27 mouse cellular contexts compared by ENCODE assay signal in genomic region chr5:35084913-35085312, GRCm38 (mm10). TPM values are rescaled to one million over a fixed set of nuclear protein-coding genes. Genes with fewer than 3 reads are reported as not detected.
DNase-seq lines count a peak whose midpoint lies in the region; ATAC-seq lines count a peak whose summit lies in the region.
"Had no signal": no experiment of that assay in that cellular context is flagged by ENCODE, and none has a peak within 500 bp of the region (broad histone marks: within the 10 kb centered on the region; RNA-seq: fewer than 3 reads in every experiment).

No protein-coding gene starts in this region.

- no peaks in the 10 kb centered on the region for H3K9me3 ChIP-seq in midbrain, embryonic 16.5 days (replicated peaks; ENCODE audit: control insufficient read depth, low read length, poor library complexity, severe bottlenecking)
- H3K9me3 ChIP-seq in midbrain, embryonic 15.5 days: no peaks in the 10 kb centered on the region
- H3K9me3 ChIP-seq: embryonic facial prominence, embryonic 10.5 days; embryonic facial prominence, embryonic 13.5 days; forebrain, embryonic 12.5 days; forebrain, embryonic 15.5 days; heart, embryonic 10.5 days; heart, embryonic 13.5 days; intestine, embryonic 15.5 days had no signal

- ATAC-seq in midbrain, embryonic 16.5 days: no peak
- ATAC-seq in midbrain, embryonic 15.5 days (replicated peaks): no peak
- ATAC-seq: CD4-positive, CD25-positive, alpha-beta regulatory T cell, adult 4 months; forebrain, embryonic 15.5 days; hindbrain, embryonic 16.5 days; intestine, embryonic 15.5 days had no signal

- peak; percentile 93 for DNase-seq in heart, adult 11 months
- no peak for DNase-seq in heart, adult 9 months (ENCODE audit: low spot score in 2 of 2)
- peak; percentile 53 for DNase-seq in skeletal muscle tissue, adult 2 months (ENCODE audit: low read depth, low spot score)
- DNase-seq in thymus, postnatal 25 days: no peak
- DNase-seq: adrenal gland, adult 2 months; adrenal gland, postnatal 14 days; cerebellum, adult 11-12 months; cerebellum, adult 8-10 months; cerebellum, postnatal 36 days; embryo, embryonic 11 days; gastrocnemius, postnatal 10 days; heart, adult 18-20 months; heart, postnatal 14 days; heart, postnatal 4 days had no signal

- no peak overlapping the region for H3K27ac ChIP-seq in midbrain, embryonic 16.5 days (ENCODE audit: low read length)
- H3K27ac ChIP-seq in midbrain, embryonic 15.5 days: no peak overlapping the region
- H3K27ac ChIP-seq: embryonic facial prominence, embryonic 10.5 days; embryonic facial prominence, embryonic 13.5 days; forebrain, embryonic 12.5 days; forebrain, embryonic 15.5 days; heart, embryonic 10.5 days; heart, embryonic 13.5 days; intestine, embryonic 15.5 days had no signal

- no peaks in the 10 kb centered on the region for H3K4me1 ChIP-seq in midbrain, embryonic 16.5 days (ENCODE audit: control insufficient read depth, insufficient read depth, low read length)
- H3K4me1 ChIP-seq in midbrain, embryonic 15.5 days: no peaks in the 10 kb centered on the region
- H3K4me1 ChIP-seq: embryonic facial prominence, embryonic 13.5 days; forebrain, embryonic 12.5 days; forebrain, embryonic 15.5 days; intestine, embryonic 15.5 days had no signal

- no peaks in the 10 kb centered on the region for H3K36me3 ChIP-seq in midbrain, embryonic 16.5 days (ENCODE audit: control insufficient read depth, insufficient read depth, low read length)
- H3K36me3 ChIP-seq in midbrain, embryonic 15.5 days (replicated peaks): no peaks in the 10 kb centered on the region
- H3K36me3 ChIP-seq: embryonic facial prominence, embryonic 10.5 days; embryonic facial prominence, embryonic 13.5 days; forebrain, embryonic 12.5 days; forebrain, embryonic 15.5 days; heart, embryonic 10.5 days; heart, embryonic 13.5 days; intestine, embryonic 15.5 days had no signal

- H3K4me2 ChIP-seq in midbrain, embryonic 16.5 days (ENCODE audit: low read length): no peak overlapping the region
- H3K4me2 ChIP-seq in midbrain, embryonic 15.5 days: no peak overlapping the region
- H3K4me2 ChIP-seq: embryonic facial prominence, embryonic 13.5 days; forebrain, embryonic 12.5 days; forebrain, embryonic 15.5 days; heart, embryonic 13.5 days; intestine, embryonic 15.5 days had no signal

- 0 out of 2 replicates have a peak overlapping the region, but pooled peaks have one; percentile 10 for H3K9ac ChIP-seq in midbrain, embryonic 16.5 days (ENCODE audit: low read depth, low read length)
- H3K9ac ChIP-seq in midbrain, embryonic 15.5 days: no peak overlapping the region
- H3K9ac ChIP-seq: embryonic facial prominence, embryonic 13.5 days; forebrain, embryonic 12.5 days; forebrain, embryonic 15.5 days; heart, embryonic 13.5 days; intestine, embryonic 15.5 days had no signal

- no peaks in the 10 kb centered on the region for H3K27me3 ChIP-seq in midbrain, embryonic 16.5 days (ENCODE audit: control insufficient read depth, insufficient read depth, low read depth, low read length)
- H3K27me3 ChIP-seq in midbrain, embryonic 15.5 days (replicated peaks): no peaks in the 10 kb centered on the region
- H3K27me3 ChIP-seq: forebrain, embryonic 15.5 days had no signal

- no peak overlapping the region for H3K4me3 ChIP-seq in midbrain, embryonic 16.5 days (ENCODE audit: low read depth, low read length)
- H3K4me3 ChIP-seq in midbrain, embryonic 15.5 days: no peak overlapping the region
- H3K4me3 ChIP-seq: embryonic facial prominence, embryonic 10.5 days; embryonic facial prominence, embryonic 13.5 days; erythroblast, embryonic 14.5 days; forebrain, embryonic 12.5 days; forebrain, embryonic 15.5 days; heart, embryonic 10.5 days; heart, embryonic 13.5 days; intestine, embryonic 15.5 days had no signal

- WGBS in midbrain, embryonic 16.5 days: 72% methylated on average over 3 of the region's 3 CpGs
- WGBS in midbrain, embryonic 15.5 days: 66% methylated on average over 3 of the region's 3 CpGs

RNA-seq across cellular contexts. Expression of gene Lrpap1, which starts 20.7 kb away (rescaled TPM):
- 133 and 141 TPM in 2 replicates for polyA plus RNA-seq in midbrain, embryonic 16.5 days (2015; fragmentation: Nextera tagmentation; extraction: Ambion mirVana)
- polyA plus RNA-seq in midbrain, embryonic 15.5 days (2015; fragmentation: Nextera tagmentation; extraction: Ambion mirVana): 125 and 135 TPM in 2 replicates

RNA-seq across cellular contexts. Expression of gene Dok7, which starts 28.3 kb away (rescaled TPM):
- polyA plus RNA-seq in midbrain, embryonic 16.5 days (2015; fragmentation: Nextera tagmentation; extraction: Ambion mirVana): 8.2 and 10.4 TPM in 2 replicates
- 7.9 and 9.3 TPM in 2 replicates for polyA plus RNA-seq in midbrain, embryonic 15.5 days (2015; fragmentation: Nextera tagmentation; extraction: Ambion mirVana)
- polyA plus RNA-seq: CD4-positive, CD25-positive, alpha-beta regulatory T cell, adult 4 months; erythroblast, embryonic 14.5 days; hindbrain, embryonic 11.5 days had no signal

RNA-seq across cellular contexts. Expression of gene Hgfac, which starts 43.6 kb away (rescaled TPM):
- 0.16 and 0.31 TPM in 2 replicates for polyA plus RNA-seq in midbrain, embryonic 16.5 days (2015; fragmentation: Nextera tagmentation; extraction: Ambion mirVana)
- polyA plus RNA-seq in midbrain, embryonic 15.5 days (2015; fragmentation: Nextera tagmentation; extraction: Ambion mirVana): 0.49 and 0.67 TPM in 2 replicates

Comparison
In these comparisons a context has a peak if more than half of its experiments do, and no peak if none do; other contexts are left out.
1. DNase-seq: peak in heart, adult 11 months (single experiment) and skeletal muscle tissue, adult 2 months (single experiment); none in heart, adult 9 months (0 of 2) and thymus, postnatal 25 days (single experiment).